Mouse (Mus musculus): ENCODE measurements around the gene Zfp292. TPM values are rescaled to one million over a fixed set of nuclear protein-coding genes. Genes with fewer than 3 reads are reported as not detected.

Gene Zfp292
- total and polyA plus RNA-seq, 3 experiments, result 9.8 to 19.4 (median 16.8) TPM

DNA sequence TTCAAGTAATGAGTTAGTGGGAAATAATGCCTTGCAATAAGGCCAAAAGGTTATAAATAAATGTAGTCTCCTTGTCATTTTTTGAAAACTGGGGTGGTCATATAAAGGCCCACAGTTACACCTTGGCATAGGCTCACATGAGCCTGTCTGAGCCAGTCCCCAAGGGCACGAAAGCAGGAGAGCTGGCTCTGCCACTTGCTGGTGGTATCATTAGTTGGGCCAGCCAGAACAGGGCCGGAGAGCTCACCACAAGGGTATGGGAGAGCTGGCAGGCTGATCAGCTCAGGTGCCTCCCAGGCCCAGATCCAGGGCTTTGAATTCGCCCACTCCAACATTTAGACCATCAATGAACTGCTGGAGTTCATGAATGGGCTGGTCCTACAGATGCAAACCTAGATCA is 96.3 kb downstream of the Zfp292 start:
- H3K9ac ChIP-seq (ENCODE audit: control insufficient read depth, low read depth, low read length, poor library complexity, severe bottlenecking), result no peak overlapping the region
- no peak overlapping the region for H3K27ac ChIP-seq (ENCODE audit: control insufficient read depth, low read depth, low read length)
- DNase-seq (ENCODE audit: low read depth, low spot score), result no peak
- H3K36me3 ChIP-seq (ENCODE audit: control insufficient read depth in 1 of 2, insufficient read depth in 2 of 2, low read length in 2 of 2), result no peaks in the 10 kb centered on the region
- no peak overlapping the region for H3K4me3 ChIP-seq (ENCODE audit: control insufficient read depth in 1 of 2, insufficient read depth in 1 of 2, low read depth in 2 of 2, low read length in 2 of 2)
- no peaks in the 10 kb centered on the region for H3K27me3 ChIP-seq (ENCODE audit: control insufficient read depth in 1 of 2, insufficient read depth in 2 of 2, low read length in 2 of 2)
- 0 out of 4 replicates have a peak, but pooled peaks cover 0 to 3% of the 10 kb centered on the region in 2 experiments for H3K4me1 ChIP-seq (ENCODE audit: control insufficient read depth in 1 of 2, insufficient read depth in 2 of 2, low read length in 2 of 2)
- H3K79me2 ChIP-seq (ENCODE audit: control insufficient read depth, insufficient read depth, low read length, poor library complexity), result no peaks in the 10 kb centered on the region
- TF ChIP-seq TCF12 (IDR thresholded peaks at IDR 0.05; ENCODE audit: low read depth, low read length) (no peak), MXI1 (IDR thresholded peaks at IDR 0.05; ENCODE audit: low read depth, low read length) (no peak), RCOR1 (IDR thresholded peaks at IDR 0.05; ENCODE audit: low read depth, low read length) (no peak), ETS1 (IDR thresholded peaks at IDR 0.05; ENCODE audit: low read depth, low read length) (no peak), NELFE (IDR thresholded peaks at IDR 0.05; ENCODE audit: low read depth, low read length) (no peak), GABPA (IDR thresholded peaks at IDR 0.05; ENCODE audit: low read depth, low read length) (no peak), ZMIZ1 (IDR thresholded peaks at IDR 0.05; ENCODE audit: low read depth, low read length) (no peak), SIN3A (IDR thresholded peaks at IDR 0.05; ENCODE audit: low read length) (no peak), MAFK (IDR thresholded peaks at IDR 0.05; ENCODE audit: borderline replicate concordance, low read depth, low read length) (no peak), ZNF384 (IDR thresholded peaks at IDR 0.05; ENCODE audit: low read depth, low read length) (no peak), GATA1 (IDR thresholded peaks at IDR 0.05; ENCODE audit: low read depth, low read length) (no peak), USF2 (IDR thresholded peaks at IDR 0.05; ENCODE audit: borderline replicate concordance in 1 of 2, insufficient read depth in 1 of 2, low read depth in 1 of 2, low read length in 2 of 2) (no peak), MAZ (IDR thresholded peaks at IDR 0.05; ENCODE audit: low read depth, low read length) (no peak), ELF1 (IDR thresholded peaks at IDR 0.05; ENCODE audit: low read depth, low read length) (no peak)
- no peaks in the 10 kb centered on the region for H3K9me3 ChIP-seq (replicated peaks; ENCODE audit: insufficient read depth, low read length)

DNA sequence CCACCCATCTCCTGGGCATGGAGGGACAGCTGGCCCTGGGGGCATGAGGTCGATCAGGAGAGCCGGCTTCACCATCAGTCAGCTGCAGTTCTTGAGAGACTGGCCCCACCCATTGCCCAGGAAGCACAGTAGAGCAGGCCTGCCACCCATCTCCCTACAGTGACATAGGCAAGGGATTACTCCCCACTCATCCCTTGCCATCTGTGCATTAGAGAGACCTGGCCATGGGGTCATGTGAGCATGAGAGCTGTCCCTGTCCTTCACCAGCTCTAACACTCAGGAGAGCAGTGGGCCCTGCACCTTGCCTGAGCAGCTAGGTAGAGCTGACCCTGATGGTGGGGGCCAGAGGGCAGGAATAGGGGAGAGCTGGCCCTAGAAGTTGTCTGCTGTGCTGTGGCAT is 97.1 kb downstream of the Zfp292 start:
- Histone ChIP-seq H3K27me3 (ENCODE audit: control insufficient read depth in 1 of 2, insufficient read depth in 2 of 2, low read length in 2 of 2) (no peaks in the 10 kb centered on the region), H3K27ac (ENCODE audit: control insufficient read depth, low read depth, low read length) (no peak overlapping the region), H3K36me3 (ENCODE audit: control insufficient read depth in 1 of 2, insufficient read depth in 2 of 2, low read length in 2 of 2) (no peaks in the 10 kb centered on the region), H3K79me2 (ENCODE audit: control insufficient read depth, insufficient read depth, low read length, poor library complexity) (no peaks in the 10 kb centered on the region), H3K9me3 (replicated peaks; ENCODE audit: insufficient read depth, low read length) (no peaks in the 10 kb centered on the region), H3K4me1 (ENCODE audit: control insufficient read depth in 1 of 2, insufficient read depth in 2 of 2, low read length in 2 of 2) (peaks cover 0 to 3% of the 10 kb centered on the region in 2 experiments; a peak in 1 of 4 replicates), H3K4me3 (ENCODE audit: control insufficient read depth in 1 of 2, insufficient read depth in 1 of 2, low read depth in 2 of 2, low read length in 2 of 2) (no peak overlapping the region), H3K9ac (ENCODE audit: control insufficient read depth, low read depth, low read length, poor library complexity, severe bottlenecking) (no peak overlapping the region)
- DNase-seq (ENCODE audit: low read depth, low spot score), result no peak
- TF ChIP-seq ZMIZ1 (IDR thresholded peaks at IDR 0.05; ENCODE audit: low read depth, low read length) (no peak), USF2 (IDR thresholded peaks at IDR 0.05; ENCODE audit: borderline replicate concordance in 1 of 2, insufficient read depth in 1 of 2, low read depth in 1 of 2, low read length in 2 of 2) (no peak), MEF2A (IDR thresholded peaks at IDR 0.05; ENCODE audit: extremely low read depth, insufficient replicate concordance, low read depth, low read length, poor library complexity, severe bottlenecking) (no peak), TBP (IDR thresholded peaks at IDR 0.05; ENCODE audit: low read depth, low read length) (no peak), MYB (IDR thresholded peaks at IDR 0.05; ENCODE audit: low read depth, low read length) (no peak), CHD2 (IDR thresholded peaks at IDR 0.05; ENCODE audit: low read length) (no peak), E2F4 (IDR thresholded peaks at IDR 0.05; ENCODE audit: borderline replicate concordance, low read depth, low read length) (no peak), MAZ (IDR thresholded peaks at IDR 0.05; ENCODE audit: low read depth, low read length) (no peak), POLR2A (IDR thresholded peaks at IDR 0.05; ENCODE audit: control insufficient read depth in 1 of 2, insufficient read depth in 1 of 2, low read depth in 1 of 2, low read length in 2 of 2, poor library complexity in 1 of 2) (no peak), CTCF (IDR thresholded peaks at IDR 0.05 in 2 of 3, conservative IDR thresholded peaks at IDR 0.05 in 1 of 3; ENCODE audit: control insufficient read depth in 1 of 3, insufficient read depth in 1 of 3, low read depth in 2 of 3, low read length in 3 of 3, poor library complexity in 1 of 3, severe bottlenecking in 1 of 3) (no peak), MAFK (IDR thresholded peaks at IDR 0.05; ENCODE audit: borderline replicate concordance, low read depth, low read length) (no peak), BHLHE40 (IDR thresholded peaks at IDR 0.05; ENCODE audit: borderline replicate concordance, low read depth, low read length) (no peak), MXI1 (IDR thresholded peaks at IDR 0.05; ENCODE audit: low read depth, low read length) (no peak), NRF1 (IDR thresholded peaks at IDR 0.05; ENCODE audit: insufficient read depth, low read depth, low read length, poor library complexity, severe bottlenecking) (no peak), TAL1 (IDR thresholded peaks at IDR 0.05; ENCODE audit: low read length) (no peak), USF1 (IDR thresholded peaks at IDR 0.05; ENCODE audit: low read depth, low read length) (no peak), POLR2AphosphoS5 (IDR thresholded peaks at IDR 0.05; ENCODE audit: borderline replicate concordance, low read depth, low read length) (no peak), KAT2A (conservative IDR thresholded peaks at IDR 0.05; ENCODE audit: low read depth, low read length) (no peak)
